Mouse (Mus musculus): Measurements from ENCODE around the gene Syn3. TPM values are rescaled to one million over a fixed set of nuclear protein-coding genes. Genes with fewer than 3 reads are reported as not detected.
A peak's percentile ranks its signal among the peaks of the same experiment; 100 is the strongest.

The Syn3 gene
- total and polyA plus RNA-seq, 2 experiments from 2014 or later = 22.0 to 67.0 TPM

- no peak for ATAC-seq (ENCODE audit: low FRiP score)
- Histone ChIP-seq H3K36me3 (ENCODE audit: insufficient read depth, low read length) (peaks cover 11% of the 10 kb centered on the region), H3K9me3 (ENCODE audit: low read length) (no peaks in the 10 kb centered on the region), H3K4me3 (ENCODE audit: low read depth, low read length) (no peak overlapping the region), H3K4me1 (ENCODE audit: insufficient read depth, low read length) (no peaks in the 10 kb centered on the region), H3K4me2 (ENCODE audit: low read depth, low read length, poor library complexity, severe bottlenecking) (no peak overlapping the region), H3K27me3 (ENCODE audit: insufficient read depth, low read length) (no peaks in the 10 kb centered on the region), H3K27ac (ENCODE audit: low read depth, low read length) (no peak overlapping the region), H3K9ac (replicated peaks; ENCODE audit: low read length, poor library complexity, severe bottlenecking) (no peak overlapping the region)
- no peak for DNase-seq (ENCODE audit: low spot score)
- no peak for TF ChIP-seq CTCF (IDR thresholded peaks at IDR 0.05)
- 77% methylated on average over 8 of the region's 8 CpGs for WGBS
Measured at GRCm38 (mm10) chr10:86474176-86475154, 24.2 kb downstream of the Syn3 start.

GRCm38 (mm10) chr10:86473637-86474154 is 25.0 kb downstream of the Syn3 start:
- 43% methylated on average over 3 of the region's 3 CpGs for WGBS
- ATAC-seq (ENCODE audit: low FRiP score) (no peak; the same call in 1 of the 2 replicates), DNase-seq (ENCODE audit: low spot score) (peak; percentile 82)
- H3K9me3 ChIP-seq (ENCODE audit: low read length) = no peaks in the 10 kb centered on the region
- TF ChIP-seq CTCF (IDR thresholded peaks at IDR 0.05) = peak; percentile 91
- no peak overlapping the region for H3K4me3 ChIP-seq (ENCODE audit: low read depth, low read length)
- no peak overlapping the region for H3K27ac ChIP-seq (ENCODE audit: low read depth, low read length)
- H3K36me3 ChIP-seq (ENCODE audit: insufficient read depth, low read length) = peaks cover 11% of the 10 kb centered on the region
- H3K4me1 ChIP-seq (ENCODE audit: insufficient read depth, low read length) = no peaks in the 10 kb centered on the region
- H3K9ac ChIP-seq (replicated peaks; ENCODE audit: low read length, poor library complexity, severe bottlenecking) = no peak overlapping the region
- H3K4me2 ChIP-seq (ENCODE audit: low read depth, low read length, poor library complexity, severe bottlenecking) = no peak overlapping the region
- no peaks in the 10 kb centered on the region for H3K27me3 ChIP-seq (ENCODE audit: insufficient read depth, low read length)

GRCm38 (mm10) chr10:86468612-86469546 is 29.8 kb downstream of the Syn3 start:
- no peak overlapping the region for H3K4me3 ChIP-seq (ENCODE audit: low read depth, low read length)
- H3K4me2 ChIP-seq (ENCODE audit: low read depth, low read length, poor library complexity, severe bottlenecking) = no peak overlapping the region
- no peaks in the 10 kb centered on the region for H3K9me3 ChIP-seq (ENCODE audit: low read length)
- ATAC-seq (ENCODE audit: low FRiP score) (no peak), DNase-seq (ENCODE audit: low spot score) (no peak)
- peaks cover 21% of the 10 kb centered on the region for H3K36me3 ChIP-seq (ENCODE audit: insufficient read depth, low read length)
- no peak overlapping the region for H3K27ac ChIP-seq (ENCODE audit: low read depth, low read length)
- no peak for TF ChIP-seq CTCF (IDR thresholded peaks at IDR 0.05)
- H3K9ac ChIP-seq (replicated peaks; ENCODE audit: low read length, poor library complexity, severe bottlenecking) = no peak overlapping the region
- H3K27me3 ChIP-seq (ENCODE audit: insufficient read depth, low read length) = no peaks in the 10 kb centered on the region
- 86% methylated on average over 13 of the region's 13 CpGs for whole genome bisulfite sequencing
- H3K4me1 ChIP-seq (ENCODE audit: insufficient read depth, low read length) = no peaks in the 10 kb centered on the region

- Histone ChIP-seq H3K4me3 (ENCODE audit: low read depth, low read length) (no peak overlapping the region), H3K9ac (replicated peaks; ENCODE audit: low read length, poor library complexity, severe bottlenecking) (no peak overlapping the region), H3K36me3 (ENCODE audit: insufficient read depth, low read length) (peaks cover 30% of the 10 kb centered on the region), H3K27ac (ENCODE audit: low read depth, low read length) (no peak overlapping the region), H3K27me3 (ENCODE audit: insufficient read depth, low read length) (no peaks in the 10 kb centered on the region), H3K9me3 (ENCODE audit: low read length) (no peaks in the 10 kb centered on the region), H3K4me1 (ENCODE audit: insufficient read depth, low read length) (no peaks in the 10 kb centered on the region), H3K4me2 (ENCODE audit: low read depth, low read length, poor library complexity, severe bottlenecking) (no peak overlapping the region)
- TF ChIP-seq CTCF (IDR thresholded peaks at IDR 0.05) = peak; percentile 97
- DNase-seq (ENCODE audit: low spot score) (peak; percentile 89), ATAC-seq (ENCODE audit: low FRiP score) (peak; percentile 80)
- 27% methylated on average over 5 of the region's 5 CpGs for WGBS
Measured at GRCm38 (mm10) chr10:86463538-86464199, 35.0 kb downstream of the Syn3 start.

GRCm38 (mm10) chr10:86459643-86460042 is 39.1 kb downstream of the Syn3 start:
- no peak overlapping the region for H3K4me3 ChIP-seq (ENCODE audit: low read depth, low read length)
- DNase-seq (ENCODE audit: low spot score) (peak; percentile 36), ATAC-seq (ENCODE audit: low FRiP score) (no peak)
- no peak overlapping the region for H3K27ac ChIP-seq (ENCODE audit: low read depth, low read length)
- WGBS = 56% methylated on average over 1 of the region's 1 CpGs
- no peaks in the 10 kb centered on the region for H3K9me3 ChIP-seq (ENCODE audit: low read length)
- no peaks in the 10 kb centered on the region for H3K27me3 ChIP-seq (ENCODE audit: insufficient read depth, low read length)
- H3K9ac ChIP-seq (replicated peaks; ENCODE audit: low read length, poor library complexity, severe bottlenecking) = no peak overlapping the region
- no peaks in the 10 kb centered on the region for H3K4me1 ChIP-seq (ENCODE audit: insufficient read depth, low read length)
- no peak overlapping the region for H3K4me2 ChIP-seq (ENCODE audit: low read depth, low read length, poor library complexity, severe bottlenecking)
- no peak for TF ChIP-seq CTCF (IDR thresholded peaks at IDR 0.05)
- peaks cover 18% of the 10 kb centered on the region; the same call in 1 of the 2 replicates for H3K36me3 ChIP-seq (ENCODE audit: insufficient read depth, low read length)
